Mouse (Mus musculus) kidney, postnatal 10 days (tissue): ENCODE data around the gene H2-Eb2.
A peak's percentile ranks its signal among the peaks of the same experiment; 100 is the strongest.

Source experiments
- DNase-seq: peaks from one replicate; pipeline ENCODE4 v3.0.0; 2021; ENCODE audit warnings: mixed read lengths

H2-Eb2 gene

GRCm38 (mm10) chr17:34363676-34364310 lies 38.3 kb downstream of the H2-Eb2 start:
- no peak for DNase-seq

- DNase-seq = no peak
Measured at GRCm38 (mm10) chr17:34365031-34365430, 39.6 kb downstream of the H2-Eb2 start.

GRCm38 (mm10) chr17:34370563-34370962 lies 45.1 kb downstream of the H2-Eb2 start:
- DNase-seq = no peak

GRCm38 (mm10) chr17:34373055-34373709 lies 47.7 kb downstream of the H2-Eb2 start:
- no peak for DNase-seq

- no peak for DNase-seq
Measured at GRCm38 (mm10) chr17:34376847-34377246, 51.4 kb downstream of the H2-Eb2 start, which contains the start of gene Btnl1. Btnl1 (plus strand) TSS chr17:34377132.

- no peak for DNase-seq
Measured at GRCm38 (mm10) chr17:34377450-34378209, 52.2 kb downstream of the H2-Eb2 start.

GRCm38 (mm10) chr17:34378716-34379115 lies 53.3 kb downstream of the H2-Eb2 start:
- no peak for DNase-seq

- DNase-seq = no peak
Measured at GRCm38 (mm10) chr17:34379451-34379850, 54.0 kb downstream of the H2-Eb2 start.

GRCm38 (mm10) chr17:34381876-34382275 lies 56.4 kb downstream of the H2-Eb2 start:
- no peak for DNase-seq

GRCm38 (mm10) chr17:34383212-34383611 lies 57.7 kb downstream of the H2-Eb2 start:
- peak; percentile 38 for DNase-seq

- no peak for DNase-seq
Measured at GRCm38 (mm10) chr17:34384699-34385098, 59.2 kb downstream of the H2-Eb2 start.

- no peak for DNase-seq
Measured at GRCm38 (mm10) chr17:34386656-34387055, 61.2 kb downstream of the H2-Eb2 start.

- DNase-seq = peak; percentile 62
Measured at GRCm38 (mm10) chr17:34388513-34388912, 63.0 kb downstream of the H2-Eb2 start.
